Mouse (Mus musculus): ENCODE results near the gene Poc1b.

DNA sequence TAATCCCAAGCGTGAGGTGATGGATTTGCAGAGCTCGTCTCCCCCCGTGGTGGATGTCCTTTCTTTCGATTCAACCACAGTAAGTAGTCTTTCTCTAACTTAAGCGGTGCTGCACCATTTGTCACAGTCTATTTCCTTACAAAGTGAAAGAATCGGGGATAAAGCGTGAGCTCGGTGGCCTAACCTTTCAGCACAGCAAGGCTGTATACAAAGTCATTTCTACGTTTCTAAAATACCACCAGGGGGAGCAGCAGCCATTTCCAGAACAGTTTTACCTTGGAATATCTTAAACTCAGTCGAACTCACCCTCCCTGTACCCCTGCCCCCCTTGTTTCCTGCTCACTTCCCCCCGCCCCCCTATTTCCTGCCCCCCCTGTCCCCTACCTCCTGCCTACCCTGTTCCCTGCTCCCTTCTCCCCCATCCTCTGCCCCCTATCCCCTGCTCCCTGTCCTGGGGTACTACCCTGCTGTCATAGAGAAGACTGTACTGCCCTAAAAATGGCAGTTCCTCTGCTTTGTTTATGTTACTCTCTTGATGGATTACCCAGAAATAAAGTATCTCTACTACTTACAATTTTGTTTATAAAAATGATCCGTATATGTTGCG is 58.1 kb downstream of the Poc1b start:
- TF ChIP-seq CTCF (IDR thresholded peaks at IDR 0.05; ENCODE audit: low read depth, low read length) (no peak), POLR2A (IDR thresholded peaks at IDR 0.05; ENCODE audit: borderline replicate concordance, low read depth, low read length) (no peak)
